Mouse (Mus musculus): ENCODE measurements at regions not wholly inside any gene's neighbourhood (a gene's known extent, or its start where the extent isn't known, plus 50 kb on each side); places are given as distances from the start of the nearest gene placed in this dataset.

DNA sequence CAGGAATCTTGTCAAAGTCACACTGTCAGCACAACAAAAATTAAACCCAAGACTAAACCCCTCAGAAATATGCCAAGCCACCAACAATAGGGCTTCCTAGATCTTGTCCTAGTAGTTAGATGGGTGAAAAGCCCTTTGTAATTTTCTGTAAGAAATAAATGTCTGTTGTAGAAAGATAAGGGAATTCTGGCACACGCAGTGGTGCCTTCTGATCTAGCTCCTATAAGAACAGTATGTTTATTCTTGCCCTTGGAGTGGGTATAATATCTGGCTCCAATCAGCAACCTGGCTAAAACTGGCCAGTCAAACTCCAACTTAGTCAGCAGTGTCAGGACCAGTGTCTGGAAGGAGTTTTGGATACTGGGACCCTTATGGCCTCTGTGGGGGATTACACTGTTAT, 215.2 kb upstream of the Hs6st1 start:
- ATAC-seq (ENCODE audit: low FRiP score) (no peak), DNase-seq (ENCODE audit: low spot score, missing footprints) (no peak)
- Histone ChIP-seq H3K27me3 (ENCODE audit: control insufficient read depth, insufficient read depth, low read length) (no peaks in the 10 kb centered on the region), H3K9ac (ENCODE audit: low read length) (no peak overlapping the region), H3K36me3 (ENCODE audit: control insufficient read depth, insufficient read depth, low read length) (no peaks in the 10 kb centered on the region), H3K4me3 (ENCODE audit: low read depth, low read length) (no peak overlapping the region), H3K4me2 (no peak overlapping the region), H3K27ac (ENCODE audit: low read depth, low read length) (no peak overlapping the region), H3K4me1 (ENCODE audit: control insufficient read depth, insufficient read depth, low read length) (no peaks in the 10 kb centered on the region), H3K9me3 (ENCODE audit: control insufficient read depth, low read length) (no peaks in the 10 kb centered on the region)
- 91% methylated on average over 1 of the region's 1 CpGs for WGBS

DNA sequence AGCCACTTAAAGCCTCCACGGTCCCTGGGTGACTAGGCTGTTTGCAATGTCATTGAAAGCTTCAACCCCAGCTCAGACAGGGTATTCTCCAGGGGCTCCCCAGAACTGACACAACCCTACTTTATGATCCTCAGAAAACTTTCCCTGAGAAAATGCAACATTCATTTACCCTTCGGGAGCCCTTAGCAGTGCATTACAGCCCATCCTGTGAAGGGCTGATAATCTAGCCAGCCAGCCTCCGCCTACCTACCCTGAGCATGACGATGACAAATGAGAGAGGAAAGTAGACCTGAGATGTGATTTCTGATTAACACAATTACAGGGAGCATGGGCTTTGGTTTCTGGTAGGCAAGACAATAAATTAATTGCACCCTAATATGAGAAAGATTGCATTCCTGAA, 212.6 kb upstream of the Hs6st1 start:
- Histone ChIP-seq H3K4me2 (no peak overlapping the region), H3K9me3 (ENCODE audit: control insufficient read depth, low read length) (no peaks in the 10 kb centered on the region), H3K4me1 (ENCODE audit: control insufficient read depth, insufficient read depth, low read length) (no peaks in the 10 kb centered on the region), H3K27me3 (ENCODE audit: control insufficient read depth, insufficient read depth, low read length) (no peaks in the 10 kb centered on the region), H3K36me3 (ENCODE audit: control insufficient read depth, insufficient read depth, low read length) (no peaks in the 10 kb centered on the region), H3K27ac (ENCODE audit: low read depth, low read length) (no peak overlapping the region), H3K4me3 (ENCODE audit: low read depth, low read length) (no peak overlapping the region), H3K9ac (ENCODE audit: low read length) (no peak overlapping the region)
- WGBS = 93% methylated on average over 4 of the region's 4 CpGs
- DNase-seq (ENCODE audit: low spot score, missing footprints) = no peak
- ATAC-seq (ENCODE audit: low FRiP score) = no peak

GRCm38 (mm10) chr1:35858342-35858741, 209.9 kb upstream of the Hs6st1 start:
- H3K27ac ChIP-seq (ENCODE audit: low read depth, low read length) = no peak overlapping the region
- ATAC-seq (ENCODE audit: low FRiP score) = no peak
- WGBS = 85% methylated on average over 3 of the region's 3 CpGs
- no peak for DNase-seq (ENCODE audit: low spot score, missing footprints)
- H3K4me3 ChIP-seq (ENCODE audit: low read depth, low read length) = no peak overlapping the region
- H3K4me1 ChIP-seq (ENCODE audit: control insufficient read depth, insufficient read depth, low read length) = no peaks in the 10 kb centered on the region
- H3K9ac ChIP-seq (ENCODE audit: low read length) = no peak overlapping the region
- no peaks in the 10 kb centered on the region for H3K36me3 ChIP-seq (ENCODE audit: control insufficient read depth, insufficient read depth, low read length)
- H3K27me3 ChIP-seq (ENCODE audit: control insufficient read depth, insufficient read depth, low read length) = no peaks in the 10 kb centered on the region
- no peak overlapping the region for H3K4me2 ChIP-seq
- no peaks in the 10 kb centered on the region for H3K9me3 ChIP-seq (ENCODE audit: control insufficient read depth, low read length)

DNA sequence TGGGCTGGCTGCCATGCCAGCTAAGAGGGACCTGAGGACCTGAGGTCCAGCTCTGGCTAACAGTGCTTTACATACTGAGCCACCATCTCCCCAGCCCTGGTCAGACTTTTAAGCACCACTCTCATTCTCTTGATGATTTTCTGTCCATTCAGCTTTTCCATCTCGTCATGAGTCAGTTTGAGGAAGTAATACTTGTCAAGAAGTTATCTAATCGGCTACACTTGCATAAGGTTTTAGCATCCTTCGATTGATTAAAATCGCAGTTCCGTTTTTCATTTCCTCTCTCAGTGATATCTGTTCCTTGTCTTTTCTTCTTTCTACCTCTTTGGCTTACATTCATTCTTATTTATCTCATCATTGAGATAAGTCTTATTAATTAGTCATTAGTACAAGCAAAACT, 207.4 kb upstream of the Hs6st1 start:
- no peaks in the 10 kb centered on the region for H3K36me3 ChIP-seq (ENCODE audit: control insufficient read depth, insufficient read depth, low read length)
- H3K4me1 ChIP-seq (ENCODE audit: control insufficient read depth, insufficient read depth, low read length) = no peaks in the 10 kb centered on the region
- WGBS = 88% methylated on average over 5 of the region's 5 CpGs
- H3K4me2 ChIP-seq = no peak overlapping the region
- H3K4me3 ChIP-seq (ENCODE audit: low read depth, low read length) = no peak overlapping the region
- H3K27me3 ChIP-seq (ENCODE audit: control insufficient read depth, insufficient read depth, low read length) = no peaks in the 10 kb centered on the region
- DNase-seq (ENCODE audit: low spot score, missing footprints) (no peak), ATAC-seq (ENCODE audit: low FRiP score) (no peak)
- H3K27ac ChIP-seq (ENCODE audit: low read depth, low read length) = no peak overlapping the region
- H3K9ac ChIP-seq (ENCODE audit: low read length) = no peak overlapping the region
- H3K9me3 ChIP-seq (ENCODE audit: control insufficient read depth, low read length) = no peaks in the 10 kb centered on the region

- H3K4me3 ChIP-seq (ENCODE audit: low read depth, low read length) = no peak overlapping the region
- H3K4me2 ChIP-seq = no peak overlapping the region
- no peak overlapping the region for H3K9ac ChIP-seq (ENCODE audit: low read length)
- H3K9me3 ChIP-seq (ENCODE audit: control insufficient read depth, low read length) = no peaks in the 10 kb centered on the region
- H3K4me1 ChIP-seq (ENCODE audit: control insufficient read depth, insufficient read depth, low read length) = no peaks in the 10 kb centered on the region
- no peak for ATAC-seq (ENCODE audit: low FRiP score)
- no peak overlapping the region for H3K27ac ChIP-seq (ENCODE audit: low read depth, low read length)
- no peaks in the 10 kb centered on the region for H3K36me3 ChIP-seq (ENCODE audit: control insufficient read depth, insufficient read depth, low read length)
- DNase-seq (ENCODE audit: low spot score, missing footprints) = no peak
- 92% methylated on average over 5 of the region's 5 CpGs for WGBS
- no peaks in the 10 kb centered on the region for H3K27me3 ChIP-seq (ENCODE audit: control insufficient read depth, insufficient read depth, low read length)
These were observed 206.0 kb upstream of the Hs6st1 start for GRCm38 (mm10) chr1:35862196-35862595.

- no peak overlapping the region for H3K4me3 ChIP-seq (ENCODE audit: low read depth, low read length)
- H3K9me3 ChIP-seq (ENCODE audit: control insufficient read depth, low read length) = no peaks in the 10 kb centered on the region
- DNase-seq (ENCODE audit: low spot score, missing footprints) (no peak), ATAC-seq (ENCODE audit: low FRiP score) (no peak)
- H3K9ac ChIP-seq (ENCODE audit: low read length) = no peak overlapping the region
- 85% methylated on average over 2 of the region's 2 CpGs for WGBS
- no peaks in the 10 kb centered on the region for H3K4me1 ChIP-seq (ENCODE audit: control insufficient read depth, insufficient read depth, low read length)
- no peaks in the 10 kb centered on the region for H3K27me3 ChIP-seq (ENCODE audit: control insufficient read depth, insufficient read depth, low read length)
- no peak overlapping the region for H3K27ac ChIP-seq (ENCODE audit: low read depth, low read length)
- no peaks in the 10 kb centered on the region for H3K36me3 ChIP-seq (ENCODE audit: control insufficient read depth, insufficient read depth, low read length)
- no peak overlapping the region for H3K4me2 ChIP-seq
These were observed 205.5 kb upstream of the Hs6st1 start for GRCm38 (mm10) chr1:35862661-35863060.

GRCm38 (mm10) chr1:35864246-35864645, 204.0 kb upstream of the Hs6st1 start:
- 92% methylated on average over 9 of the region's 9 CpGs for WGBS
- ATAC-seq (ENCODE audit: low FRiP score) (no peak), DNase-seq (ENCODE audit: low spot score, missing footprints) (no peak)
- Histone ChIP-seq H3K4me3 (ENCODE audit: low read depth, low read length) (no peak overlapping the region), H3K9ac (ENCODE audit: low read length) (no peak overlapping the region), H3K27me3 (ENCODE audit: control insufficient read depth, insufficient read depth, low read length) (no peaks in the 10 kb centered on the region), H3K4me2 (no peak overlapping the region), H3K36me3 (ENCODE audit: control insufficient read depth, insufficient read depth, low read length) (no peaks in the 10 kb centered on the region), H3K9me3 (ENCODE audit: control insufficient read depth, low read length) (no peaks in the 10 kb centered on the region), H3K27ac (ENCODE audit: low read depth, low read length) (no peak overlapping the region), H3K4me1 (ENCODE audit: control insufficient read depth, insufficient read depth, low read length) (peaks cover 1% of the 10 kb centered on the region)

DNA sequence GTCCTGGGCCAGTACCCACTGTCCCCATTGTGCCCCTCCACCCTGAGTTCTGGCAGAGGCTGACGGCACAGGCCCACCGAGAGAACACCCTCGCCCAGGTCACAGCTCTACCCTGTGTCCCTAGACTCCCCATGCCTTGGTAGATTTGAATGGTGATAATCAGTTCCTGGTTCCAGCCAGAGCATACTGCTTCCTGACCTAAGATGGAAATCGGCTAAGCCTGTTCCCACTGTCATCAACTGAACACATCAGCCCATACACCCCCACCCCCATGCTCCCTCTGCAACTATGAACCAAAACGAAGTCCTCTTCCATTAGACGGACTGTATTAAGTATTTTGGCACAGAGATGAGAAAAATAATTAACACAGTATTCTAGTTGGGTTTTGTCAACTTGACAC, 202.9 kb upstream of the Hs6st1 start:
- H3K36me3 ChIP-seq (ENCODE audit: control insufficient read depth, insufficient read depth, low read length) = no peaks in the 10 kb centered on the region
- H3K9ac ChIP-seq (ENCODE audit: low read length) = no peak overlapping the region
- WGBS = 91% methylated on average over 6 of the region's 6 CpGs
- DNase-seq (ENCODE audit: low spot score, missing footprints) (no peak), ATAC-seq (ENCODE audit: low FRiP score) (no peak)
- H3K4me2 ChIP-seq = no peak overlapping the region
- peaks cover 8% of the 10 kb centered on the region for H3K4me1 ChIP-seq (ENCODE audit: control insufficient read depth, insufficient read depth, low read length)
- H3K9me3 ChIP-seq (ENCODE audit: control insufficient read depth, low read length) = no peaks in the 10 kb centered on the region
- H3K27me3 ChIP-seq (ENCODE audit: control insufficient read depth, insufficient read depth, low read length) = no peaks in the 10 kb centered on the region
- H3K4me3 ChIP-seq (ENCODE audit: low read depth, low read length) = no peak overlapping the region
- no peak overlapping the region for H3K27ac ChIP-seq (ENCODE audit: low read depth, low read length)

GRCm38 (mm10) chr1:35866643-35867042, 201.6 kb upstream of the Hs6st1 start:
- no peak overlapping the region for H3K9ac ChIP-seq (ENCODE audit: low read length)
- no peaks in the 10 kb centered on the region for H3K9me3 ChIP-seq (ENCODE audit: control insufficient read depth, low read length)
- no peaks in the 10 kb centered on the region for H3K36me3 ChIP-seq (ENCODE audit: control insufficient read depth, insufficient read depth, low read length)
- ATAC-seq (ENCODE audit: low FRiP score) (no peak), DNase-seq (ENCODE audit: low spot score, missing footprints) (no peak)
- H3K27ac ChIP-seq (ENCODE audit: low read depth, low read length) = no peak overlapping the region
- no peak overlapping the region for H3K4me2 ChIP-seq
- H3K4me1 ChIP-seq (ENCODE audit: control insufficient read depth, insufficient read depth, low read length) = peaks cover 11% of the 10 kb centered on the region
- no peak overlapping the region for H3K4me3 ChIP-seq (ENCODE audit: low read depth, low read length)
- WGBS = 89% methylated on average over 12 of the region's 12 CpGs
- H3K27me3 ChIP-seq (ENCODE audit: control insufficient read depth, insufficient read depth, low read length) = no peaks in the 10 kb centered on the region
